Comparison of ENCODE assay signal across 8 mouse cellular contexts in genomic region chr16:3744186-3744700, GRCm38 (mm10). TPM values are rescaled to one million over a fixed set of nuclear protein-coding genes. Genes with fewer than 3 reads are reported as not detected.
DNase-seq lines count a peak whose midpoint lies in the region; ATAC-seq and TF ChIP-seq lines count a peak whose summit lies in the region.

No protein-coding gene starts in this region.

- peaks cover 6% of the 10 kb centered on the region for H3K9me3 ChIP-seq in kidney, postnatal 0 days (replicated peaks; ENCODE audit: low read length)
- H3K9me3 ChIP-seq in forebrain, embryonic 16.5 days (ENCODE audit: control insufficient read depth, low read length) = peaks cover 12% of the 10 kb centered on the region
- H3K9me3 ChIP-seq in limb, embryonic 15.5 days = peaks cover 13% of the 10 kb centered on the region; the same call in 1 of the 2 replicates
- H3K9me3 ChIP-seq in neural tube, embryonic 14.5 days (ENCODE audit: control insufficient read depth, low read length) = peaks cover 11% of the 10 kb centered on the region; the same call in 1 of the 2 replicates

- peak overlapping the region; percentile 78 for H3K4me3 ChIP-seq in kidney, postnatal 0 days (replicated peaks; ENCODE audit: low read depth, low read length)
- peak overlapping the region; percentile 80 for H3K4me3 ChIP-seq in bone marrow, adult 2 months (replicated peaks; ENCODE audit: control insufficient read depth, low read depth, low read length)
- H3K4me3 ChIP-seq in forebrain, embryonic 16.5 days (replicated peaks; ENCODE audit: low read length) = peak overlapping the region; percentile 85
- H3K4me3 ChIP-seq in limb, embryonic 15.5 days = peak overlapping the region; percentile 85
- H3K4me3 ChIP-seq in neural tube, embryonic 14.5 days (ENCODE audit: low read depth, low read length) = peak overlapping the region; percentile 69

- H3K36me3 ChIP-seq in kidney, postnatal 0 days (ENCODE audit: insufficient read depth, low read length) = peaks cover 27% of the 10 kb centered on the region
- peaks cover 26% of the 10 kb centered on the region for H3K36me3 ChIP-seq in forebrain, embryonic 16.5 days (ENCODE audit: control insufficient read depth, insufficient read depth)
- peaks cover 34% of the 10 kb centered on the region for H3K36me3 ChIP-seq in limb, embryonic 15.5 days
- peaks cover 15% of the 10 kb centered on the region for H3K36me3 ChIP-seq in neural tube, embryonic 14.5 days (ENCODE audit: control insufficient read depth, insufficient read depth, low read length)

- peak overlapping the region; percentile 94 for H3K27ac ChIP-seq in kidney, postnatal 0 days
- H3K27ac ChIP-seq in bone marrow, adult 2 months (ENCODE audit: control insufficient read depth, insufficient read depth, low read depth, low read length, poor library complexity) = peak overlapping the region; percentile 88
- peak overlapping the region; percentile 85 for H3K27ac ChIP-seq in forebrain, embryonic 16.5 days (ENCODE audit: low read length)
- peak overlapping the region; percentile 96 for H3K27ac ChIP-seq in limb, embryonic 15.5 days
- peak overlapping the region; percentile 90 for H3K27ac ChIP-seq in neural tube, embryonic 14.5 days (ENCODE audit: low read depth, low read length)

- TF ChIP-seq POLR2A in bone marrow, adult 2 months (IDR thresholded peaks at IDR 0.05; ENCODE audit: borderline replicate concordance, control insufficient read depth, low read depth, low read length) = peak; percentile 25; the same call in 1 of the 2 replicates

- H3K4me1 ChIP-seq in kidney, postnatal 0 days (replicated peaks; ENCODE audit: insufficient read depth, low read length) = peaks cover 11% of the 10 kb centered on the region
- H3K4me1 ChIP-seq in bone marrow, adult 2 months (ENCODE audit: control insufficient read depth, insufficient read depth, low read length) = peaks cover 2% of the 10 kb centered on the region; the same call in 1 of the 2 replicates
- peaks cover 26% of the 10 kb centered on the region for H3K4me1 ChIP-seq in forebrain, embryonic 16.5 days (replicated peaks; ENCODE audit: control insufficient read depth, insufficient read depth, low read length)
- H3K4me1 ChIP-seq in limb, embryonic 15.5 days = peaks cover 20% of the 10 kb centered on the region
- peaks cover 17% of the 10 kb centered on the region for H3K4me1 ChIP-seq in neural tube, embryonic 14.5 days (ENCODE audit: control insufficient read depth, insufficient read depth, low read length)

- TF ChIP-seq CTCF in kidney, postnatal 0 days (IDR thresholded peaks at IDR 0.05; ENCODE audit: low read depth) = peak; percentile 6; the same call in 1 of the 2 replicates
- no peak for TF ChIP-seq CTCF in bone marrow, adult 2 months (IDR thresholded peaks at IDR 0.05; ENCODE audit: control insufficient read depth, insufficient read depth, low read length)

- H3K27me3 ChIP-seq in kidney, postnatal 0 days (ENCODE audit: insufficient read depth, low read length) = no peaks in the 10 kb centered on the region
- no peaks in the 10 kb centered on the region for H3K27me3 ChIP-seq in forebrain, embryonic 16.5 days (replicated peaks; ENCODE audit: control insufficient read depth, insufficient read depth, low read length)
- H3K27me3 ChIP-seq in limb, embryonic 15.5 days = no peaks in the 10 kb centered on the region
- no peaks in the 10 kb centered on the region for H3K27me3 ChIP-seq in neural tube, embryonic 14.5 days (ENCODE audit: control insufficient read depth, insufficient read depth, low read length)

- peak; percentile 2 for ATAC-seq in kidney, postnatal 0 days (replicated peaks; ENCODE audit: low FRiP score, low read depth)
- no peak; the same call in 1 of the 2 replicates for ATAC-seq in forebrain, embryonic 16.5 days
- ATAC-seq in limb, embryonic 15.5 days (ENCODE audit: insufficient number of reproducible peaks, low FRiP score, low TSS enrichment, low read depth) = peak; percentile 62
- ATAC-seq in neural tube, embryonic 14.5 days (ENCODE audit: low read depth) = peak; percentile 64

- H3K9ac ChIP-seq in kidney, postnatal 0 days (ENCODE audit: low read depth, low read length) = peak overlapping the region; percentile 90
- H3K9ac ChIP-seq in forebrain, embryonic 16.5 days (replicated peaks; ENCODE audit: low read depth, low read length) = peak overlapping the region; percentile 85
- peak overlapping the region; percentile 89 for H3K9ac ChIP-seq in limb, embryonic 15.5 days
- peak overlapping the region; percentile 65 for H3K9ac ChIP-seq in neural tube, embryonic 14.5 days (replicated peaks; ENCODE audit: low read depth, low read length)

- under 1% methylated on average over 32 of the region's 32 CpGs for WGBS in kidney, postnatal 0 days
- under 1% methylated on average over 32 of the region's 32 CpGs for WGBS in bone marrow, adult 2 months
- 1% methylated on average over 32 of the region's 32 CpGs for WGBS in forebrain, embryonic 16.5 days
- 2% methylated on average over 32 of the region's 32 CpGs for WGBS in limb, embryonic 15.5 days
- WGBS in neural tube, embryonic 14.5 days = under 1% methylated on average over 32 of the region's 32 CpGs

- peak overlapping the region; percentile 95 for H3K4me2 ChIP-seq in kidney, postnatal 0 days (ENCODE audit: low read length)
- peak overlapping the region; percentile 94 for H3K4me2 ChIP-seq in forebrain, embryonic 16.5 days (ENCODE audit: low read length)
- H3K4me2 ChIP-seq in limb, embryonic 15.5 days = peak overlapping the region; percentile 83
- H3K4me2 ChIP-seq in neural tube, embryonic 14.5 days (ENCODE audit: low read depth, low read length) = peak overlapping the region; percentile 92

- DNase-seq in kidney, postnatal 0 days (ENCODE audit: low spot score) = no peak
- DNase-seq in kidney, postnatal 4 days = no peak
- DNase-seq in cerebellum, postnatal 14 days = no peak
- DNase-seq in ovary, postnatal 10 days (ENCODE audit: low spot score) = no peak

RNA-seq across cellular contexts. Expression of gene Zfp263, which starts 0.3 kb away (rescaled TPM):
- polyA plus RNA-seq in kidney, postnatal 0 days (2015; fragmentation: Nextera tagmentation; extraction: Ambion mirVana) = 29.6 and 32.2 TPM in 2 replicates
- polyA plus RNA-seq in bone marrow, adult 2 months (2011; ENCODE audit: insufficient read depth, insufficient read length, low replicate concordance, missing spikeins) = 11.9 and 14.8 TPM in 2 replicates
- polyA plus RNA-seq in forebrain, embryonic 16.5 days (2015; fragmentation: Nextera tagmentation; extraction: Ambion mirVana) = 57.1 and 67.6 TPM in 2 replicates
- polyA plus RNA-seq in limb, embryonic 15.5 days (2015; fragmentation: Nextera tagmentation; extraction: Ambion mirVana) = 45.3 and 46.4 TPM in 2 replicates
- 30.1 and 39.2 TPM in 2 replicates for polyA plus RNA-seq in neural tube, embryonic 14.5 days (2014; fragmentation: Nextera tagmentation; extraction: Ambion mirVana)

RNA-seq across cellular contexts. Expression of gene Mefv, which starts 26.3 kb away (rescaled TPM):
- not detected in 2 replicates for polyA plus RNA-seq in kidney, postnatal 0 days (2015; fragmentation: Nextera tagmentation; extraction: Ambion mirVana)
- polyA plus RNA-seq in bone marrow, adult 2 months (2011; ENCODE audit: insufficient read depth, insufficient read length, low replicate concordance, missing spikeins) = 2.2 and 11.8 TPM in 2 replicates
- not detected in 2 replicates for polyA plus RNA-seq in forebrain, embryonic 16.5 days (2015; fragmentation: Nextera tagmentation; extraction: Ambion mirVana)
- 0.08 and 0.16 TPM in 2 replicates for polyA plus RNA-seq in limb, embryonic 15.5 days (2015; fragmentation: Nextera tagmentation; extraction: Ambion mirVana)
- not detected in 2 replicates for polyA plus RNA-seq in neural tube, embryonic 14.5 days (2014; fragmentation: Nextera tagmentation; extraction: Ambion mirVana)
